Mouse (Mus musculus) layer of hippocampus, adult 2 months (tissue): ENCODE results near the gene Mnd1. TPM values are rescaled to one million over a fixed set of nuclear protein-coding genes. Genes with fewer than 3 reads are reported as not detected.

ENCODE experiments used
- DNase-seq, 2 experiments: peaks; one replicate each; pipeline ENCODE4 v3.0.0; 2022; ENCODE audit warnings: low spot score in 2 of 2
- H3K27ac ChIP-seq: fragments of 200-600 bp; 2 replicates; pipeline ENCODE4 v1.8.1; 2022
- H3K4me3 ChIP-seq: fragments of 200-600 bp; 2 replicates; pipeline ENCODE4 v1.8.1; 2022; ENCODE audit warnings: mild to moderate bottlenecking
- CTCF ChIP-seq: fragments of 200-600 bp; conservative IDR thresholded peaks from 2 replicates; pipeline ENCODE4 v1.8.1; 2022; ENCODE audit warnings: antibody characterized with exemption, mild to moderate bottlenecking, moderate library complexity
- total RNA-seq, 2 experiments: library from RNA; stranded (reverse); gene quantifications; 2 replicates each; pipeline ENCODE4 v1.2.3; 2021

The Mnd1 gene
- total RNA-seq, 2 experiments from 2014 or later: 1.8 to 2.9 TPM

DNA sequence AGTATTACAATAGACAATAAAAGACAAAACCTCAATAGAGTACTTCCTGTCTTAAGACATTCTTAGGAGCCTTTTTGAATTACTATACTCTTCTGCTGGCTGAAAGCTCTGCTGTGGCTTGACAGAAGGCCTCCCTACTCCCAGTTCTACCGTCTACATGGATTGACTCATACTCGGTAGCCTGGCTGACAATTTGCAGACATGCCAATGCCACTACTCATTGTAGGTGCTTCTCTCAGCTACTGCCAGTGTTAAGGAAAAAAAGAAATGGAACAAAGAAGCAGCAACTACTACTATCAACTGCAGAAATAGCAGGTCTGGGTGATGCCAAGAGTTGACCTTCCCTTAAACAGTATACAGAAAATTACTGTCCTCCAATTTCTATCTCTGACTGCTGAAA lies 47.0 kb downstream of the Mnd1 start:
- no peak for DNase-seq
- no peak for TF ChIP-seq CTCF
- Histone ChIP-seq H3K27ac (no peak overlapping the region), H3K4me3 (no peak overlapping the region)

DNA sequence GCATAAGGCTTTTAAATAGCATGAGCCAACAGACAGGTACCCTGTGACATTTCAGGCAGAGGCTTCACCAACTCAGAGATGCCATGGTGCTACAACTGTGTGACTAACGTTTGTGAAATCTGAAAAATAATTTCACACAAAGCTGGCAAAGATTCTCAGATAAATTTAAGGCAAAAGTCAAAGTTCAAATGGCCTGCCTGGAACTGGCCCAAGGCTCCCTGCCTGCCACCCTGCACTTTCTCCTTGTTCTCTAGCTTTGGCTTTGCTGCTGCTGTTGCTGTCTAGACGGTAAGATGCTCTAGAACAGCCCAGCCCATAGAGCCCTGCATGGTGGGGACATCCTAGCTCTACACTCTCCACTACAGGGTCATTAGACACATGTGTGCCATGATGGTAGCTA lies 49.5 kb downstream of the Mnd1 start:
- no peak for DNase-seq
- Histone ChIP-seq H3K4me3 (no peak overlapping the region), H3K27ac (no peak overlapping the region)
- TF ChIP-seq CTCF: no peak

DNA sequence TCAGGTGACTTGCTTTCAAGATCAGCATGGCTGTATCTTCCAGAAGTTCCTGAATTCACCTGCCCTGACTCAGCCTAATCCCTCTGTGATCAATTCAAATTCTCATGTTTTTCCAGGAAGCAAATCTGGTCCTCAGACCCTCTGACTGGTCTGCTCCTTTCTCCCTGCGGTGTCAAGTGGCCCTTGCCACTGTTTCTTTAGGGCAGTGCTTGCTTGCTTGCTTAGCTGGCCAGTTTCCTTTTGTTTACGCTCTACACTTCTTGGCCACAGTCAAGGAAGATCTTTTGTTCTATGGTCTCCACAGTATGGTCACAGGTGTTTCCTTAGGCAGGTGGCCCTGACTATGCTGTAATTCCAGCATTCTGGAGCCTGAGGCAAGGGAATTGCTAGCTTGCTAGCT lies 52.0 kb downstream of the Mnd1 start:
- no peak for DNase-seq
- H3K4me3 ChIP-seq: no peak overlapping the region
- H3K27ac ChIP-seq: no peak overlapping the region
- TF ChIP-seq CTCF: no peak

DNA sequence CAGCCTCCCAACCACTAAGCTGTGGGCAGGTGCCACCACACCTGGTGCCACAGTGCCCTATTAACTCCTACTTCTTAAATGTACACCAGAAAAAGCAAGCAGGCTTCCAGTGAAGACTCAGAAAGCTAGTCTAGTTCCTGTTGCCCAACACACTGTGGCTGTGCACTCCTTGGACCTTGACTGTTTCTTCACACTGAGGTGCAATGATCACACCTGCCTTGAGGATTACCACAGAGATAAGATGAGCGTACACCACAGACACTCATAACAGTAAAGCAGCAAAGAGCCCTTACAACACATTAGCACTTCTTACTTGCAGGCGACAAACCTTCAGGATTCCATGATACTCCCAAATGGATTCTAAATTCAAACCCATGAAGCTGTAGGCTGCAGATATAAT lies 62.7 kb downstream of the Mnd1 start:
- no peak for DNase-seq
- no peak for TF ChIP-seq CTCF
- Histone ChIP-seq H3K4me3 (no peak overlapping the region), H3K27ac (no peak overlapping the region)

DNA sequence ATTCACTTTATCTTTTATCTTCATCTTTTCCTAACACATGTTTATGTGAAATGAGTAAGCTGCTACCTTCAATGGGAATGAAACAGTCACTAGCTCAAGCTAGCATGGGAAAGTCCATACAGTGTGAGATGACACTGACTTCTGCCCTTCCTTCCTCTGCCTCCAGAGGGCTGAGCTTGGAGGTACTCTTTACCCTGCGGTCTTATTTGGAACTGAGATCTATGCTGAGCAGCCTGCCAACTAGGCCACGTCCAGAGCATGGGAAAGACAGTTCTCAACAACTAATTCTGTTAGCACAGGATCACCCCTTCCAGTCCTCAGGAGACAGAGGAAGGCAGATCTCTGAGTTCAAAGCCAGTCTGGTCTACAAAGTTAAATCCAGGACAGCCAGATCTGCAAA lies 64.6 kb downstream of the Mnd1 start:
- Histone ChIP-seq H3K4me3 (no peak overlapping the region), H3K27ac (no peak overlapping the region)
- no peak for DNase-seq
- peak; percentile 63 for TF ChIP-seq CTCF

DNA sequence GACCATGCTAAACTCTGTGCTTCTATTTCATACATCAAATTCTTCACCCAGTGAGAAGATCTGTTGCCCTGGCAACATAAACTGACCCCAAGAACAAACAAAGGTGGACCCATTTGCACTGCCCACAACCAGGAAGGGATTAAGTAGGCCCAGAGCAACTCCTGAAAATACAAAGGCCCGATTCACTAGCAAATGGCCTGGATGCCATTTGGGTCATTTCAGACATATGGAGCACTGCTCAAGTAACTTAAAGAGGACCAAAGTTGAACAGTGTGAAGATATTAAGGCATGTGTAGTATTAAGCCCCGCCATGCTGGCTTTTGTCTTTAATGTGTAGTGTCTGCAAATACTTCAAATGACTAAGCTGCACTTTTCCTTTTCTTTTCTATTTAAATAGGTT lies 68.7 kb downstream of the Mnd1 start:
- DNase-seq: no peak
- Histone ChIP-seq H3K4me3 (no peak overlapping the region), H3K27ac (no peak overlapping the region)
- no peak for TF ChIP-seq CTCF

DNA sequence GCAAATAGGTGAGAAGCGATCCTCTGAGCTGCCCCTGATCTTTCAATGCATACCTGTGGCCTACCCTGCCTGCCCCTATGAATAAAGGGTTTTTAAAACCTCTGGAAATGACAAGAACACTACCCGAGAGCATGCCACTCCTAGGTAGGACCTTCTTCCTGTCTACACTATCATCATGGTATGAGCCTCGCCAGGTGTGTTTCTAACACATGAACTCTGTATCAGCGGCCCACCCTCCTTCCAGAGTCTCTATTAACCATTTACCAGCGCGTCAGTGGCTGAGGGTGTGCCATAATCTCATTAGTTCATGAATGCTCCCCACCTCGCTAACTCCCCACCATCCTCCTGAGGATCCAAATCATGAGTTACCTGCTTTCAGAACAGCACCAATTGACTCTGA lies 69.2 kb downstream of the Mnd1 start:
- DNase-seq: no peak
- H3K4me3 ChIP-seq: no peak overlapping the region
- TF ChIP-seq CTCF: no peak
- H3K27ac ChIP-seq: no peak overlapping the region

DNA sequence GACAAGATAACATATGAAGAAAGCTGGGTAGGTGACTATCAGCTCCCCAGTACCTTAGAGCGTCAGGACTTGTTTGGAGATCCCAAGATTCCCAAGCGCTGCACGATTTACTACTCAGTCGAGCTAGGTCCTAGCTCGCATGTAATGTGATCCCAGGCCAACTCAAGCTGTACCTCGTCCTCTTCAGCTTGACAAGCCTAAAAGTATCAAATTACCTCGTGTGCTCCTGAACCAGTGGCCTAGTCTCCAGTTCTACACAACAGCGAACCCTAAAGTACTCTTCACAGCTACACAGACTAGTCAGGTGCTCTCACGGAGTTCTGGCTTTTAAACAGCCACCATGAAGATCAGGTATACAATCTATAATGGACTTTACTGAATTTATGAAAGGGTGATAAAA lies 70.2 kb downstream of the Mnd1 start:
- no peak overlapping the region for H3K4me3 ChIP-seq
- no peak for DNase-seq
- TF ChIP-seq CTCF: no peak
- H3K27ac ChIP-seq: no peak overlapping the region

DNA sequence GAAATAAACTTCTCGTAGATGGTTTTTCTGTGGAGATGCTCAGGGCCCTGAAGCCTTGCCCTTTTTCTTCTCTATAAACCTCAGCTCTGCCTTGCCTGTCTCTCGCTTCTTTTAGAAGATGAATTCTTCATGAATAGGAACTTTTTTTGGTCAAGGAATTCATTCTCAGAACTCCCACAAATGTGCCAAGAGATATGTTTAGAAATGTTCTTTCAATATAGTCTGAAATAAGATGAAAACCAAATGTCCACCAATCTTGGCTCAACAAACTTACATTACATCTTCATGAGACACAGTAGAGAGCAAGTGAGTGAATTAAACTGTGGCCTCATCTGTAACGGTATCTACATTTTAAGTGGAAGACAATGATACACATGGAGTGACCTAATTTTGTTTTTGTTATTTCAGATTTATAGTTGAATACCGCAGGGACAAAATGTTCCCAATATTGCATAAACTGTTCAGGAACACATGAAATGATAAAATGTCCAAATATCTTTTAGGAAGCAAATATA lies 74.3 kb downstream of the Mnd1 start:
- no peak for TF ChIP-seq CTCF
- DNase-seq: no peak

DNA sequence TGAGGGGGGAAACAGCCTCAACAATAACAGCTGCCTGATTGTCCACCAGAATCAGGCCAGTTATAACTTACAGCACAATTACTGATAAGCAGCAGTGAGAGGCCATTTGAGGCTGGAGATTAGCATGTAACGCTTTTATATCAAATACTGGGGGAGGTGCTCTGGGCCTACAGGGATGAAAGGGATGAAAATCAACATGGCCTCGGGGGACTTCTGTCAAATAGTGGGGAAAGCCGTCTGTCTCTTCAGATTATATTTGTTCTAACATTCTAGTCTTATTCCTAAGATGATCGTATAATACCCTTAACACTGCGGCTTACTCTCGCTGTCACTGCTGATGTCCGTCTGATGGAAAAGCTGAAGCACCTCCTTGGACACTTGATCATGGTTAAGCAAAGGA lies 75.5 kb downstream of the Mnd1 start:
- TF ChIP-seq CTCF: no peak
- no peak overlapping the region for H3K27ac ChIP-seq
- H3K4me3 ChIP-seq: no peak overlapping the region
- no peak for DNase-seq

More for the DNA sequence above, 74.3 kb downstream of the Mnd1 start:
- no peak overlapping the region for H3K4me3 ChIP-seq
- no peak overlapping the region for H3K27ac ChIP-seq

DNA sequence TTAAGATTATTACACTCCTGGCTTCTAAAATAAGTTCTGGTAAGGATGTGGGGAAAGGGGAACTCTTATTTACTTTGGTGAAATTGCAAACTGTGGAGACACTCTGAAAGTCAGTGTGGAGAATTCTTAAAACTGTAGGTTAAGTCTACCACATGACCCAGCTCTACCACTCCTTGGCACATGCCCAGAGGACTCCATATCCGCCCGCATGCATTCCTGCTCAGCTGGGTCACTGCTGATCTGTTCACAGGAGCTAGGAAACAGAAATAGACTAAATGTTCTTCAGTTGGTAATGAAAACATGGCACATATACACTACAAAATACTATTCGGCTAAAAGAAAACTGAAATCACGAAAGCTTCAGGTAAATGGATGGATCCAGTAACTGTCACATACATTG lies 78.1 kb downstream of the Mnd1 start:
- no peak overlapping the region for H3K27ac ChIP-seq
- TF ChIP-seq CTCF: no peak
- H3K4me3 ChIP-seq: no peak overlapping the region
- DNase-seq: no peak

DNA sequence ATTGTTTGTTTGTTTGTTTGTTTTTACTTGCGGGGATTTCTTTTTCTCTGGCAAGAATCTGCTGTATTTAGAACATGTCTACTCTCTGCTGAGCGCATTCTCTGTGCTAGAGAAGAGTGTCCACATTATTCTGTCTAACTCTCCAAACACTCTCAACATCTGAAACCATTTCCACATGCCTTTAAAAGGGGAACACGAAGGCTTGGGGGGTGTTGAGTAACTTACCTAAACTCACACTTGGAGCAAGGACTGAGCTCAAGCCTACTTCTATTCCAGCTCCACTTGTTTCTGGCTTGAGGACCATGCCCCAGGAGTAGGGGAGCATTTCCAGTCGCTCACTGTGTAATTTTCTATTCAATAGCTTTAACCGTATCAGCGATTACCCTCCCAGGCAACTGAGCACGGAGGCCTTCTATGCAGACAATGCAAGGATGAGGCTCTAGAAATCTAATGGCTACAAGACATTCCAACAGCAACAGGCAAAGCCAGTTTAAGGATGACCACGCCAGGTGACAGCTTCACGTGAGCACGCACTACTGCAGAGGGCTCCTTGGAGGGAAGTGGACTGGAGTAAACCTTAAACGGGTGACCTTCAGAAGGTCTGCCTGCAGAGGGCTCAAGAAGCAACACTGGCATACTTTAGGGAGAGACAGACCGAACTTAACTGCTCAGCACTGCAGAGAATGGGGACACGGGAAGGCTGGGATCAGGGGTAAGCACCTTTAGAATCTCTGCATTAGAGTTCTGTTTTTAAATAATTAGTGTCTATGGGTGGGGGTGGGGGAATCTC lies 78.8 kb downstream of the Mnd1 start:
- Histone ChIP-seq H3K27ac (no peak overlapping the region), H3K4me3 (no peak overlapping the region)
- no peak for TF ChIP-seq CTCF
- DNase-seq: no peak

DNA sequence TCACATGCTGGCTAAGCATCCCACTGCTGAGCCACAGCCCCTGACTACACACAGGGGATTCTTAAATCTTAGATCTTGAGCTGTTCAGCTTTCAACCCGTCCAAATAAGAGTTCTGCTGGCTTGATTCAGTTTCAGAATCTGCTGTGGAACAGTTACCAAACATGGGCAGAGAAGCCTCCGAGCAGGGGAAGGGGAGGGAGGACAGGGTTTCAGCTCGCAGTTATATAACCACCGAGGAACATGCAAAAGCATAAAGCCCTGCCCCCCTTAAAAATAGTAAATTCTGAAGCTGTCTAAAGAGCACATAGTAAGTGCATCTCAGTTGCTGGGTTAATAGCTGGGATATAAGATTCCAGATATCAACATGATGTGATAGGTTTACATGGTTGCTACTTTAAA lies 80.1 kb downstream of the Mnd1 start:
- DNase-seq: no peak
- Histone ChIP-seq H3K27ac (no peak overlapping the region), H3K4me3 (no peak overlapping the region)
- TF ChIP-seq CTCF: no peak

DNA sequence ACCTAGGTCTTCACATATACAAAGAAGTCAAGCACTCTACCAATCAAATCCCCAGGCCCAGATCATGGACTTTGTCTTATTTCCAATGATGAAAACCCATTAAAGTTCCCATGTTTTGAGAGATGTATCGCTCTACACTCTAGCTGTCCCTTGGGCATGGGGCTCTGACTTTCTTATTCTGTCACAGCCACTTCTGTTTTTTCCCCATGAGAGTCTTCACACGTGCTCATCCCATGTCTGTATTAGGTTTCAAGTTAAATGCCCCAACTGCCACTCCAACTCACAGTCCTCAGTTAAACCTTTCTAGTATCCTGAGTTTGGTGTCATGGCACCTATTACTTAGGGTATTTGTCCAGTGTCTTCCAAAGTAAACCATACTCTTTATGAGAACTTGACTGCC lies 80.8 kb downstream of the Mnd1 start:
- TF ChIP-seq CTCF: no peak
- H3K27ac ChIP-seq: no peak overlapping the region
- H3K4me3 ChIP-seq: no peak overlapping the region
- DNase-seq: no peak
